Mouse (Mus musculus): Measurements from ENCODE around the gene Pcdh15.

Gene Pcdh15

DNA sequence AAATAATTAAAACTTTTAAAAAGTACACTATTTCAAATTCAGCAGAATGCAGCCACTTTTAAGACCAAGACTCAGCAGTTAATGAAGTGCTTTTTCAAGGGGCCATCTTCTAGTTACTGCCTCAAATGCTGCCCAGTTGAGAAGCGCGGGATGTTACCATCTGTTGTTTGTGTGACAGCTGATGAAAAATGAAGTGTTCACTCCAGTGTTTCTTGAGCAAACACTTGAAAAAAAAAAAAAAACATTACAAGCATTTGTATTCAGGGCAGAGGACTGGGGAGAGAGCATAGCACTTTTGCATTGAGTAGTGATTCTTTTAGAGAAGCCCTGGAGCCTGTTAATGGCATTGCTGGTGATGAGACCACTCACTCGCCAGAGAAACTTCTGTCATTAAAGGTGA lies 689.0 kb downstream of the Pcdh15 start:
- in situ Hi-C loops (cut with MboI; ENCODE audit: unreplicated experiment in 2 of 2), result no loop called here

DNA sequence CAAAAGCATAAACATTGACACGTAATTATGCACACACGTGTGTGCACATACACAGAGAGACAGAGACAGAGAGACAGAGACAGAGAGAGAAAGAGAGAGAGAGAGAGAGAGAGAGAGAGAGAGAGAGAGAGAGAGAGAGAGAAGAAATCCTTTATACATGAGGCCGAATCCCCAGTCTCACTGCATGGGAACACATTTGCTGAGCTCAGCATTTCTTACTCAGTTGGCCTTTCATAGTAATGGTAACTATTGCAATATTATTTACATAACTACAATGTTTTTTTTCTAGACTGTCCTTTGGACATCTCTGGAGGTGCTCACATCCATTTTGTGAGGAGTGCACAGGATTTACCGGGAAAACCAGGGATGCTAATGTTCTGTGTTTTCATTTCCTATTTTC lies 705.9 kb downstream of the Pcdh15 start:
- in situ Hi-C loops (cut with MboI; ENCODE audit: unreplicated experiment in 2 of 2), result no loop called here

DNA sequence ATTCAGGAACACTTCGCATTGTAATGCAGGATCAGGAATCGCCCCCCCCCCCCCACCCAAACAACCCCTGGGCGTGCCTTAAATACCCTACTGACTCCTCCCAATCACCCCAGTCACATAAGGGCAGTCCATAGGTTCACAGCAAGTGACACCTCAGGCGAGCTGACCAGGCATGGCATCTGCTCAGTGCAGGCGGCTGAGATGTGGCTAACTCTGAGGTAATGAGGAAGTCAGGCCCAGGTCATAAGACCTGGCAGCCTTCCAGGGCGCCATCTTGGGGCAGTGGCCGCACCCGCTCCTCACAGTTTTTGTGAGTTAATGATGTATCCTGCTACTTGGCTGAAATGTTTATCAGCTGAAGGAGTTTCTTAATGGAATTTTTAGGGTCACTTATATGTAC lies 713.2 kb downstream of the Pcdh15 start:
- in situ Hi-C loops (cut with MboI; ENCODE audit: unreplicated experiment in 2 of 2), result no loop called here

GRCm38 (mm10) chr10:73821657-73822583 lies 722.8 kb downstream of the Pcdh15 start:
- in situ Hi-C loops (cut with MboI; ENCODE audit: unreplicated experiment in 2 of 2), result no loop called here

DNA sequence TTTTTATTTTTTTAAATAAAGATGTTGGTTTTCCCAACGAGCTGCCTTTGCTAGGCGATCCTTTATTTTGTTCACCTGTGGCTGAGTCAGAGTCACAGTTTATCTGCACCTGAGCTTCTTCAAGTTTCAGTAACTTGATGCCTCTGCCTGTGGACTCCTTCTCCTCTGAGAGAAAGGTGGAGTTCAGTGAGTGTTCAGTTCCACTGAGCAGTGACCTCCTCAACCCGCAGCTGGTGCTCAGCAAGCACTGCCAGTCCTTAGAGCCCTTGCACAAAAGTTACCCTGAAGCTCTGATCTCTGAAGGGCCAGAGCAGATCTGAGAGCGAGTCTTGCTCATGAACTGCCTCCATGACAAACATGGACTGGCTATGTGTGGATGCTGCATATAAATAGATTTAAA lies 724.1 kb downstream of the Pcdh15 start:
- in situ Hi-C loops (cut with MboI; ENCODE audit: unreplicated experiment in 2 of 2), result no loop called here

GRCm38 (mm10) chr10:73826354-73826753 lies 727.2 kb downstream of the Pcdh15 start:
- in situ Hi-C loops (cut with MboI; ENCODE audit: unreplicated experiment in 2 of 2), result no loop called here

- in situ Hi-C loops (cut with MboI; ENCODE audit: unreplicated experiment in 2 of 2), result no loop called here
Observed at GRCm38 (mm10) chr10:73828781-73829180, 729.6 kb downstream of the Pcdh15 start.

GRCm38 (mm10) chr10:73844998-73845397 lies 745.9 kb downstream of the Pcdh15 start:
- in situ Hi-C loops (cut with MboI; ENCODE audit: unreplicated experiment in 2 of 2), result no loop called here

DNA sequence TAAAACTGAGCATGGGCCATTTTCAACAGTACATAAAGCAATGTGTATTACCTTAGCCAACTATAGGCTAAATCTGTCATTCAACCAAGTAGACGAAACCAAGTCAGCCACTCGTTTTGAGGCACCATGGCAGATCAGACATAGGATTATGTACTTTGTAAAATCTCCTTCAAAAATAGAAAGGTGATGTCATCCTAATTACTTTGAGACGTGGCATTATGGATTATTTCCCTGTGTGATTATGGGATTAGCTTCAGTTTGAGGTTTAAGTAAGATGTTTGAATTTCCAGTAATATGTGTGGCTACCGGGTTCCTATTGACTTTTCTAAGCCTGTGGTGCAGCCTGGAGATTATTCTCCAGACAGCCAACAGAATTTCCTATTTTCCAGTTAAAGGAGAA lies 763.0 kb downstream of the Pcdh15 start:
- in situ Hi-C loops (cut with MboI; ENCODE audit: unreplicated experiment in 2 of 2), result no loop called here

- in situ Hi-C loops (cut with MboI; ENCODE audit: unreplicated experiment in 2 of 2), result no loop called here
Observed at GRCm38 (mm10) chr10:73878055-73878728, 779.0 kb downstream of the Pcdh15 start.

DNA sequence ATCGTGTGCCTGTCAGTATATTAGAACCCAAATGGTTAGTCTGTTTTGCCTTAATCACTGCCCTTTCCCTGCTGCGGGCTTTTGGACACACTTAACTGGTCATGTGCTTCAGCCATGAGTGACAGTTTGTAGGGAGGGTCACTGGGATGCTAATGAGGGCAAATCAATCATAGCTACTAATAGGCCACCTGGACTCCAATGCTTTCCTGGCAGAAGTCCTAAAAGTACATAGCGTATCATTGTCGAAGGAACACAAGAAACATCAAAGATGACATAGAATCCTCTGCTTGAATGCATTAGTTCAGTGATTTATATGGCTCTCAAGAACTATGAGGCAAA lies 779.6 kb downstream of the Pcdh15 start:
- in situ Hi-C loops (cut with MboI; ENCODE audit: unreplicated experiment in 2 of 2), result no loop called here

GRCm38 (mm10) chr10:73887771-73888170 lies 788.6 kb downstream of the Pcdh15 start:
- in situ Hi-C loops (cut with MboI; ENCODE audit: unreplicated experiment in 2 of 2), result no loop called here

GRCm38 (mm10) chr10:73892251-73892650 lies 793.1 kb downstream of the Pcdh15 start:
- in situ Hi-C loops (cut with MboI; ENCODE audit: unreplicated experiment in 2 of 2), result no loop called here

DNA sequence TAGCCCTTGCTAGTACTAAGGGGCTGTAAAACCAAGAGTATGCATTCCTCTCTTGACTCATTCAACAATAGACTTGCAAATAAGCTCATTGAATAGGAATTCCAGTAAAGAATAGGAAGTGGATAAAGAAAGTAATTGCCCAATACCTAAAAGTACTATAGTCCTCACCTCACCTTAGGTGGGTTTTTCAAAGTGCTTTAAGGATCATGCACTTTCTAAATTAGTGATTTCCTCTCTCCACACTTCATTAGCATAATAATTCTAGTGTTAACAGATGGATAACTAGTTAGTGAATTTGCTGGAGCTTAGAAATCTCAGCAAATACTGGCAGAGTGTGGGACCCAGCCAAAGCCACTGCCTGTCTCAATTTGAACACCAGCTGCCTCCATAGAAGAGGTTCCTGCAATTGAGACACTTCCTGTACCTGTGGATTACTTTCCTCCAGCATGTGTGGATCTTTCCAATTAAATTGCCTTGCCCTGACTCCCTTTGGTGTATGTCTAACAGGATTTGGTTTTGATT lies 797.0 kb downstream of the Pcdh15 start:
- in situ Hi-C loops (cut with MboI; ENCODE audit: unreplicated experiment in 2 of 2), result no loop called here

DNA sequence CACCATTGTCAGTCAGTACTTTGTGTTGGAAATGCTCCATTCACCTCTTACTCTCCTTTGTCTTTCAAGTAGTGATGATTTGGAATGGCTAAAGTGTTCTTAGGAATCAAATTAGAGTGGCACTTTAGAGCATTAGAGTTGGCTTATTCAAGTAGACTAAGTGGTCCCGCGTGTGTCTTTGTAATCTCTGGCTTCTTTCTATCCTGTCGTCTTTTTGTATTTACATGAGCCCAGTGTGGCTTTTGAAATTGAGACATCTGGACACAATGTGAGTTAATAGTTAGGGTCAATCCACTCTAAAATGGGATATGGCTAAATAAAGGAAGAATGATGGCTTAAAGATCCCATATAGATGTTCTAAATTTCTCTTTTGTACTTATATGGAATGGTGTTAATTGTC lies 800.0 kb downstream of the Pcdh15 start:
- in situ Hi-C loops (cut with MboI; ENCODE audit: unreplicated experiment in 2 of 2), result no loop called here

DNA sequence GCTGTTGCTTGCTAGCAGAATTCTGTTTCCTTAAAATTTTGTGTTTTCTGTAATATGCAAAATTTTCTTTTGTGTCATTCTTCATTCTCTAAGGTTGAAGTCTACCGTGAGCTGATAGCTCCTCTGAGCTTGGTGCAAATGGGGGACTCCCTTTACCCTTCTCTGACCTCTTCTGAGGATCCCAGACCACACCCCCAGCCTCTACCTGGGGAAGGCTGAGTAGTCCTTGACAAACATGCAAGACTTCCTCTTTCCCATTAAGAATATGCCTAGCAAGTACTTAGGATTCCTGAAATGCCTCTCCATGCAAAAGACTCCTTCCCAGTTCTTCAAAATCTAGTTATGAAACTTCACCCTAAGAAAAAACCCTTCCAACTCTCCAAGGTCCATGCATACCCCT lies 808.5 kb downstream of the Pcdh15 start:
- in situ Hi-C loops (cut with MboI; ENCODE audit: unreplicated experiment in 2 of 2), result no loop called here

GRCm38 (mm10) chr10:73908568-73908967 lies 809.4 kb downstream of the Pcdh15 start:
- in situ Hi-C loops (cut with MboI; ENCODE audit: unreplicated experiment in 2 of 2), result no loop called here

GRCm38 (mm10) chr10:73915170-73915569 lies 816.0 kb downstream of the Pcdh15 start:
- in situ Hi-C loops (cut with MboI; ENCODE audit: unreplicated experiment in 2 of 2), result no loop called here

- in situ Hi-C loops (cut with MboI; ENCODE audit: unreplicated experiment in 2 of 2), result no loop called here
Observed at GRCm38 (mm10) chr10:73921579-73921978, 822.4 kb downstream of the Pcdh15 start.

DNA sequence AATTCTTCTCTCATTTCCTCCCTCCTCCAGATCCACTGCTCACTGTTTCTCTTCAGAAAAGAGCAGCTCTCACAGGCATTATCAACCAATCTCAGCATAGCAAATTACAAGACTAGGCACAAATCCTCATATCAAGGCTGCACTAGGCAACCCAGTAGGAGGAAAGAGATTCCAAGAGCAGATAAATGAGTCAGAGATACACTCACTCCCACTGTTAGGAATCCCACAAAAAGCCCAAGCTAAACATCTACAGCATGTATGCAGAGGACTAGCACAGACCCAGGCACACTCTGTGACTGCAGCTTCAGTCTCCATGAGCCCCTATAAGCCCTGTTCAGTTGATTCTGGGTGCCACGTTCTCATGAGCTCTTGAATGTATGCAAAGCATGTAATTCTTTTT lies 829.5 kb downstream of the Pcdh15 start:
- in situ Hi-C loops (cut with MboI; ENCODE audit: unreplicated experiment in 2 of 2), result no loop called here

GRCm38 (mm10) chr10:73929718-73930117 lies 830.6 kb downstream of the Pcdh15 start:
- in situ Hi-C loops (cut with MboI; ENCODE audit: unreplicated experiment in 2 of 2), result no loop called here

DNA sequence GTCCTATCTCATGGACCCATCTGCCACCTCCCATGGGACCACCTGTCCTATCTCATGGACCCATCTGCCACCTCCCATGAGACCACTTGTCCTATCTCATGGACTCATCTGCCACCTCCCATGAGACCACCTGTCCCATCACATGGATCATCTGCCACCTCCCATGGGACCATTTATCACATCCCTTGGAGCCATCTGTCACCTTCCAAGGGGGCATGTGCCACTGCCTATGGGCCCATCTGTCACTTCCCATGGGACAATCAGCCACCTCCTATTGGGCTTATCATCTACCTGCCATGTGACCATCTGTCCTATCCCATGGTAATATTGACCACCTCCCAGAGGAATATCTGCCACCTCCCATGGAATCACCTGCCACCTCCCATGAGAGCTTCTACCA lies 832.0 kb downstream of the Pcdh15 start:
- in situ Hi-C loops (cut with MboI; ENCODE audit: unreplicated experiment in 2 of 2), result no loop called here
